Mouse (Mus musculus): ENCODE results near the gene Zfyve28.

The Zfyve28 gene

DNA sequence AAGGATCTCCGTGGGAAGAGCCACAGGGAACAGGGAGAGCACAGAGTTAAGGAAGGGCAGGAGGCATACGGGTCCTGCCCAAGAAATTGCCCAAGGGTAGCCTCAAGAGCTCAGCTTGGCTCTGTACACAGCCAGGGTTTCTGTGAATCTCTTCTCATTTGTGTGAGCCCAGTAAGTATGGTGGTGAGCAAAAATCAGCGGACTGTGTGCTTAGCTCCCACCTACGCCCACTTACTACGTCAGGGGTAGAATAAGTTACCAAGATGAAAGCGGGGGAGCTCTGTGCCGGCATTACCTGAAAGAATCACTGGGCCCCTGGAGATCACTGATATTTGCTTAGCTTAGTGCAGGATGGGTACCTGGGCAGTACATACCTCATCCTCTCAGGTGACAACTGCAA is 72.2 kb downstream of the Zfyve28 start:
- in situ Hi-C loops (cut with MboI, MseI) = no loop called here

DNA sequence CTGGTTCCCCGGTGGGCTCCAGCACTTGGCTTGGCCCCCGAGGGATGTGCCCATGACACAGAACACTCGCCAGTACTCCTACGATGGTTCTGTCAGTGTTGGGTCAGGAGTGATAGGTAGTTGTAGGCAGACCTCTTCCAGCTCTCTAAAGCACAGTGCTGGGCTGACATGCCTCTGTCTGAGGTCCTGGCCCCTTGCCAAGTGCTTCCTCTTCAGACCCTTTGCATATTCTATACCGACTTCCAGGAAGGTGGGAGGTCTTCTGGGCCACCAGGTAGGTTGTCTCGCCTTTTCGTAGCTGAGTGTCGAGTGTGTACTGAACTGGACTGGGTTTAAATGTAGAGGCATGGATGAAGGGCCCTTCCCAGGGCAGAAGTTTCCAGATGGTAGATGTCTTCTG is 74.6 kb downstream of the Zfyve28 start:
- in situ Hi-C loops (cut with MboI, MseI) = no loop called here

DNA sequence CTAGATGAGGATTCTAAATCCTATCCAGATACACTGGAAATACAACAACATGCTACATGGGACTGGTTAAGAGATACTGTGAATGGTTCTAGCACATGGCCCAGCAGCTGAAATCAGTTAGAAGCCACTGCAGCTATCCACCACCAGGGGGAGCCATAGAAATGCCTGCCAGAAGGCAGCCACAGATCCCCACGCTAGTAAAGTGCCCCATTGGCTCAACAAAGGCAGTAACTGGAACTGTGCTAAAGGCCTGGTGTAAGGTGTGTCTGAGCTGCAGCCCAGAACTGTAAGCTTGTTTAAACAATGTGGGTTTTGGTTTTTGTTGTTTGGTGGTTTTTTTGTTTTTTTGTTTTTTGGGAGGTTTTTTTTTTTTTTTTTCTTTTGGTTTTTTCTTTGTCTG is 78.0 kb downstream of the Zfyve28 start:
- in situ Hi-C loops (cut with MboI, MseI) = no loop called here

DNA sequence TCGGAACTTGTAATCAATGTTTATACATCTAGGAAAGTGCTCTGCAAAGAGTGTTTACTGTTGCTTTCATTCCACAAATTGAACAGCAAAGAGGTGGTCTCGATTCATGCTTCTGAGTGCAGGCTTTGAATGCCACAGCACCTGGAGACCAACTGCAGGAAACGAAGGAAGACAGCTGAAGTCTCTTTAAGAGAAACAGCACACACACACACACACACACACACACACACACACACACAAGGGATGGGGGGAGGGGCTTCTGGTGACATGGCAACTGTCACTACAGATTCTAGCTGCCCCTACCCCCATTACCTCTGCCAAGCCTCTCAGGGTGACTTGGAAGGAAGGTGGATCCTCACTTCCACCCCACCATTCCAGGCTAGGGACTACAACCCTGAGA is 80.7 kb downstream of the Zfyve28 start:
- in situ Hi-C loops (cut with MboI, MseI) = no loop called here

DNA sequence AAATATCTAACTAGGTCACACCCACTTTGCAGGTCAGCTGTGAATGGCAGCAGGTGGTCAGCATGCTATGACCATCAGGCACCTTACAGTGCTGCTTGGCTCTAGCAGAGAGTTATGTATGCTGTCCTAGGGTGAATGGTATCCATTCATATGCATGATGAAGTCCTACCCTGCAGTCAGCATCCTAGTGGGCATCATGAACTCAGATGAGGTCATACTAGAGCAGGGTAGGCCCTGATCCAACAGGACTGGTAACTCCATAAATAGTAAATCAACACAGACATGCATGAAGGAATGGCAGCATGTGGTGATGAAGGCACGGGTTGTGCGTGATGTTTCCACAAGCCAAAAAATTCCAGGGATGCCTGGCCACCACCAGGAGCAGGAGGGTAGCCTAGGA is 82.5 kb downstream of the Zfyve28 start:
- in situ Hi-C loops (cut with MboI, MseI) = no loop called here

DNA sequence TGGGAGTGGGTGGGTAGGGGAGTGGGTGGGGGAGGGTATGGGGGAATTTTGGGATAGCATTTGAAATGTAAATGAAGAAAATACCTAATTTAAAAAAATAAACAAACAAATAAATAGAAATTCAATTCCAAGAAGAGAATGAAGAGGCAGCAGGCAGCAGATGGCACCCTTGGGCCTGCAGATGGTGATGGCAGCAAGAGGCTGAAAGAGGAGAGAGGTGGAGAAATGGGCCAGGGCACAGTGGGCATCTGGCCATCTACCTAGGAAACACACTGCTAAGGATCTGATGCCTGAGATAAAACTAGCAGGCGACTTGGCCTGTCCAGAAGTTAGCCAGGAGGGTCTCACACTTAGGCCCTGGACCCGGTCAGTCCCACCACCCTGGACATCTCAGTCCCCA is 83.3 kb downstream of the Zfyve28 start:
- in situ Hi-C loops (cut with MboI, MseI) = no loop called here

DNA sequence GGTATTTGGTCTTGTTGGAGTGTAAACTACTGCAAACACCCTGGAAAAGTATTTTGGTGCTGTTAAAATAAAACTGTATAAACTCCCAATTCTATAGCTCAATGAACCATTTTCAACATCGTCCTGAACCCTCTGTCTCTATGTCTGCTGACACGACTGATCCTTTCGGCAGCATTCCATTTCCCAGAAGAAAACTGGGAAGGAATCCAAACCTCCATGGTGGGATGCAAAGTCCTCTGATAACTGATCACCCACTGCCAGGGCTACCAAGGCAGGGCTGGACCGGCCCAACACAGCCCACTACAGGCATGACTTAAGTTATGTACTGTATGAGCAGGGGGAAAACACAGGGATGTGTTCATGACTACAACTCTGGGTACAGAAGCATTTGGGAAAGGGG is 86.2 kb downstream of the Zfyve28 start:
- in situ Hi-C loops (cut with MboI, MseI) = no loop called here

DNA sequence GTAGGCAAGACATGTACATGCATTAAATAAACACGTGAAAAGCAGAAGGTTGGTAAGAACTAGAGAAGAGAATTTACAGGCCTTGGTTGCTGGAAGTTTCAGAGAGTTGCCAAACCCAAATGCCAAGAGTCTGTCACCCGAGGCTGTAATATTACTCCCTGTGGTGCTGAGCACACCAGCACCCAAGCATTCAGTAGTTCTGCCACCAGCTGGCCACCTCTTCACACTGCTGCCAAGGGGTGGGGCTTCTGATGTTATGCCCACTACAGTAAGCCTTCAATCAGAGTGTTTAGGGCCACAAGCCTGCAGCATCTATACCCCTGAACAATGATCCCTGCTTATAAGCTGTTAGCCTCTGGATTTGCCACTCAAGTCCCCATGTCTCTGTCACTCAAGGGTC is 86.9 kb downstream of the Zfyve28 start:
- in situ Hi-C loops (cut with MboI, MseI) = no loop called here

DNA sequence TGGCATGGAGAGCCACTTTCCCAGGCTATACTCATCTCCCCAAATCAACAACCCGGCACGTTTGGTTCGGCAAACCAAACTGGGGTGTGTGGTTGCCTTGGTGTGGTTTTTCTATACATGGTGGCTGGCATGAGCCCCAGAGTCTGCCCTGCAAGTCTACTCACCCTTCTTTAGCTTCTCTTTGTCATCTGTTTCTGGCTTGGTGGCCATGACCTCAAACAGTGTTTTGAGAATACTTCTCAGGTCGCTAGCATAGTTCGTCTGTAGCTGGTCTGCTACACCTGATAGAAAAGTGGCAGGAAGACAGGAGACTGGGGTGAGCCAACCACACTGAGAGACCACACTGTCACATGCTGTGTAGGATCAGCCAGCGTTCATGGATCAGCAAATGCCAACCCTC is 89.6 kb downstream of the Zfyve28 start:
- in situ Hi-C loops (cut with MboI, MseI) = no loop called here

DNA sequence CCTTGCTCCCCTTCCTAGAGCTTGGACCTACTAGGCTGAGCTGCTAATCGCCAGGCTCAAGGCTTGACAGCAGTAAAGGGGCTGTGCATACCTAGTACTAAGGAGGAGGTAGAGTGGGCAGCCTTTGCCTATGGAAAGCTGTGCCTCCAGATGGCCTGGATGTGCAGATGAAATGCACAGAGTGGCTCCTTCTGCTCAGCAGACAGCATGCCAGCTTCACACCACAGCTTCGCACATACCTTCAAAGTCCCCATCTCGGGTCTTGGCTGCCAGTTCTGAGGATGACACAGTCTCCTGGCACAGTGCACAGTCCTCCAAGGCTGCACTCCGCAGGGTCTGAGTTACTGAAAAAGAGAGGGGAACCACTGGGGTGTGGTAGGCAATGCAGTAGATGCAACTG is 91.0 kb downstream of the Zfyve28 start:
- in situ Hi-C loops (cut with MboI, MseI) = no loop called here

DNA sequence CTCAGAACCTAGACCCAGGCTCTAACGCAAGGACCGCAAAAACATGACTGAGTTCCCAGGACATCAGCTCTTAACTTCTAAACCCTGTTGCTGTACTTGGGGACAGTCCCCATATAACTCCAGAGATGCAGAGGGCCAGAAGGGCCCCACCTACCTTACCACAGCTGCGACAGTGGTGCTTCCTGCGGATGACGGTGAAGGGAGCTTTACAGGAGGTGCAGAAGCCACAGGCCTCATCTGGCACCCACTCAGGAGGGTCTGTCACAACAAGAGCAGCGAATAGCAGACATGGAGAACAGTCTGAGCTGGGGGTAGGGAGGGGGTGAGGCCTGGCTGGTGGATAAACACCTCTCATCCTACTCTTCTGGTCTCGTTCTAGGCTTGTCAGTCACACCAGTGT is 91.8 kb downstream of the Zfyve28 start:
- in situ Hi-C loops (cut with MboI, MseI) = no loop called here

DNA sequence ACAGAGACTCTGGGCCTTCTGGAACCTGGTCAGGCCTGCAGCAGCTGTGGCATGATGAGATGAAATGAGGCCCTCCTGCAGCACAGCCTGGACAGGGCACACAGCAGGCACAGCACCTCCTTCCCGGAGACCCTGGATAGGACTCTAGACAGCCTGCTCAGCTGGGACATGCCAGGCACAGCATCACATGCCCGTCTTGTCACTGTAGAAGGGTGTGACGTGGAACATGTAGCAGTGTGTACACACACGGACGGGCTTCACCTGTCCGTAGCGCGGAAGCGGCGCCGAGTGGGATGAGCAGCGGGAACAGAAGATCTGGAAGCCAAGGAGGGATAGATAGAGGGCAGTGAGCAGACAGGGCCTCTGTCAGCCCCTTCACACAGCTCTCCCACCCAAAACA is 92.5 kb downstream of the Zfyve28 start:
- in situ Hi-C loops (cut with MboI, MseI) = no loop called here

DNA sequence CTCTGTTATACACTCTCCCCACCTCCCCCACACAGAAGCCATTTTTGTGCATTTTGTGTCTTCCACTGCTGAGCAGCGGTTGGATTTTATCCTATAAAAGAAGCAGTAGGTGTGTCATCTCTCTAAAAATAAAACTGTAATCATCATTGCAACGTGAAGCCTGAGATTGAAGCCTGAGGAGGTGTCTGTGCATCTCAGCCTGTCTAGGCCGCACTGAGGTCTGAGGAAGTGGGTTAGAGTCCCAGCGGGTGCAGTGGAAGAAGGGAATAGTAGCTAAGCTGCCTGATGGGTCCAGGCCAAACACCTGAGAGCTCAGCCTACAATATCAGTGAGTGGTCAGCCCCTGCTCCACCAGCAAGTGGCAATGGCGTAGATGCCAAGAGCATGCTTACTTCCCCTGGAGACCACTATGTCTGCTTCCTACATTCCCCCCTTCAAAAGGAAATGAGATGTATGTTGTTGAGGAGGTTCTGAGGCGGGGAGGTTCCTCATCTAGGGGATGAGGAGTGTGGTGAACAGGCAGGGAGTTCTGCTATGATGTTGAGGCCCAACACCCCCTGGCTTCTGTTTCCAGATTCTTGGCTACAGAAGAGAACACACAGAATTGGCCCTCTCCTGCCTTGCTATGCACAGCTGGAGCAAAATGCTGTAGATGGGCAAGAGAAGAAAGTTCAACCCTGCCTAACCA is 93.1 kb downstream of the Zfyve28 start:
- in situ Hi-C loops (cut with MboI, MseI) = no loop called here

DNA sequence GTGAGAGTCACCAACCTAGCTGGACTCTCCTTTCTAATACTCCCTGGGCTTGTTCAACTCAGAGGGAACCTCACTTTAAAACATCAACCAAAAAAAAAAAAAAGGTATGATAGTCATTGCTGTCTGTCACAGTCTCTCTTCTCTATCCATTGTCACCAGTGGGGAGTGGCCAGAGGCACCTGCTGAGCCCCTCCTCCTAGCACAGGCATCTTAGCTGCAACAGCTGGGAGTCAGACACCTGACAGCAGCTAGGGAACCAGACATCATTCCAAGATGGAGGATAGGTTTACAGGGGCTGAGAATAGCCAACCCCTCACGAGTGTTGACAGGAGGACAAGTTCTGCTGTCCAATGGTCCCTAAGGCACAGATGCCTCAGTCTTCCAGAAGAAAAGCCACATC is 93.8 kb downstream of the Zfyve28 start:
- in situ Hi-C loops (cut with MboI, MseI) = no loop called here

DNA sequence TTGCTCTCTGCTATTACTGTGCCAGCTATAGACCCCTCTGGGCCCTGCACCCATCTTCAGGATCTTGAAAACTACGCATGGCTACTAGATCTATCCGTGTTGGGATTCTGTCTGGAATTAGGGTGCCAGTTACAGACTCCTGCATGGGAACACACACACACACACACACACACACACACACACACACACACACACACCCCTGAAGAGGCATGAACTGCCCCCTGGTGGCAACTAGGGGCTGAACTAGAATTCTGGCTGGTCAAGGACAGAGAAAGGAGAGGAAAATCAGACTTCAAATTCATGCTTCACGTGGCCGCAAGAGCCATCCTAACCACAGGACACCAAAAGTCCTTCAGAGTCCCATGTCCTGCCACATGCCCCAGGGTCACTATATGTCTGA is 96.4 kb downstream of the Zfyve28 start:
- in situ Hi-C loops (cut with MboI, MseI) = no loop called here

DNA sequence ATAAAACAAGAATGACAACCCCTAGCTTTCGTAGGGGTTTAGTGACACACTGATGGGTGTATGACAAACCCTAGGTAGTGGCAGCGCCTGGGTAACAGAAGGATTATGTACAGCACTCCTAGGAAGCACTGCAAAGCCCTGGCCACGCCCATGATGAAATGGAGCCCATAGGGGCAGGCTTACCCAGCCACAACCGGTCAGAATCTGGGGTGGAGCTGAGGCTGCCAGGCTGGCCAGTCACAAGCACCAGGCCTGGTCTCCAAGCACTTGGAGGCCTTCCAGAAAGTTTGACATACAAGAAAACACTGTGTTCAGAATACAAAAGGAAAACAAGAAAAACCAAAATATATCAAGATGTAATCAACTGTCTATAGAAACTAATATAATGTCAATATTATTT is 97.2 kb downstream of the Zfyve28 start:
- in situ Hi-C loops (cut with MboI, MseI) = no loop called here

DNA sequence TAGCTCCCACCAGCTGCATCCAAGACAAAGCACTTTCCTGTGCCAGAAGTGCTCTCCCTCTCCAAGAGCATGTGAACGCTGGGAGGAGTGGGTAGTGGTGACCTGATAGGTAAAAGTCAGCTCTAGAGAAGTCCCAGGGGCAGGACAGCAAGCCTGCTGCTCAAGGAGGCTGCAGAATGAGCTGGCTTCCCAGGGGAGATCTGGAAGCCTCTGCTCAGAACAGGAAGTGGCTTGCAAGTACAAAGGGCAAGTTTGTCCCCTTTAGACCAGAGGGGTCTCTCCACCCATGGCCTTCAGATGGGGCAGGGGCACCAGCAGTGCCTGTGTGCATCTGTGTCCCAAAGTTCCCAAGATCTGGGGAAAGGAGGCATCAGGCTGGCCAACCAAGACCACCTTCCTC is 98.7 kb downstream of the Zfyve28 start:
- in situ Hi-C loops (cut with MboI, MseI) = no loop called here

DNA sequence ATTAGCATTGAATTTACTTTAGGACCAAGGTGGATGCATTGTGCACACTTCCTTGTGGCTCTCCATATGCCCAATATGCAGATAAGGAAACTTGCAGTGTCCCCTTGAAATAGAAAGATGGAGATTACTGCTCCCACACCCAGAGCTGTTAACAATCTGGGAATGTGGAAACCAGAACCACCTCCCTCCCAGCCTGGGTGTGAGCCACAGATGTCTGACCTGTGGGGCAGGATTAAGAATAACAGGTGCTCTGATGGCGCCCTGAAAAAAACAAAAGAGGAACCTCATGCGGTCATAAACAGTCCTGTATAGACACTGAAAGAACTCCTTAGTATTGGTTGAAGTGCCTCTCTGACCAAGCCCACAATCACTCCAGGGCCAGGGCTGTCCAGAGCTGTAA is 99.4 kb downstream of the Zfyve28 start:
- in situ Hi-C loops (cut with MboI, MseI) = no loop called here

DNA sequence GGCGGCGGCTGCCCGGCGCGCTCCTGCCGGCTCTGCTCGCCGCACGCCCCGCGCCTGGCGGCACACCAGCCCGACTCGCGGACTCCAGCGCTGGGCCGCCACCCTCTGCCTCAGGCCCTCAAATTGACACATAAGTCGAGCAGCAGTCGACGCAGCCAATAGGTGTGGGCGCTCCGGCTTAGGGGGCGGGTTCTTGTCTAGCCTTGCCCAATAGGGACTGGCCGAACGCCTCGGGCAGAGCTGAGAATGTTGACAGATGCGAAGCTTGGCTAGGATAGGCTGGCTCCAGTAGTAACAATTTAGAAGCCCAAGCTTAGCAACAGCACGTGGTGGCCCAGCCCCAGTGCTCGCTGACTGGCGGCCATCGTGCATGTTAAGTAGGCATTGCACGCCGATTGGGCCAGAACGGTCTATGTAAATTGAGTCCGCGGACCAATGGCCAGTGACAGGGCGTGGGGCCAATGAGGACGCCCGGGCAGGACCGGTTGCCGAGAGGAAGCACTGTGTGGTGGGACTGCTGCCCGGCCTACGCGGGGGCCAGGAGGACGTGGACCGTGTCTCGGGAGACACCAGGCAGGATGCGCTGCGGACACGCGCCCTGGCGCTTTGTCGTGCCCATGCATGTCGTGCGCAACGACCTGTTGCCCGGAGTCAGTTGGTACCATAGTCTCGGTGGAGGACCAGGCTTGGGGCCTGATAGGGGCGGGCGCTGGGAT is 100.5 kb downstream of the Zfyve28 start, which contains the start of gene Mxd4:
Gene Mxd4, minus strand, starts transcription at position 120 of the 716 bp plus-strand sequence.
- in situ Hi-C loops (cut with MboI, MseI) = no loop called here

DNA sequence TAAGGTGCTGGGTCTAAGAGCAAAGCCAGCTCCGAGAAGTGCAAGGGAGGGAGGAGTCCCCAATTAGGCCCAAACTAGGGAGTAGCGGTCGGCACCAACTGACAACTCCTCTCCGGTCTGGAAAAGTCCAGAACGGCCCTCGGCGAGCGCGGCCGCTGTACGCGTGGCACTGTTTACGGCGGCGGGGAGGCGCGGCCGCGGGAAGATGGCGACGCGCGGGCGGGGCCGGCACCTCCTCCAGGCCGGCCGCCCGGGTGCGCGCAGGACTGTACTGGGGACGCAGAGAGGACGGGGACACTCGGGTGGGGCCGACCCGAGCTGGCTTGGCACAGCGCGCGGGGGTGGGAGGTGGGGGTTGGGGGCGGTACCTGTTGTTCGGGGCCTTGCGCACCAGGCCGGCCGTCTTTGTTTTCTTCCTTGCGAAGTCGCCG is 101.3 kb downstream of the Zfyve28 start:
- in situ Hi-C loops (cut with MboI, MseI) = no loop called here

DNA sequence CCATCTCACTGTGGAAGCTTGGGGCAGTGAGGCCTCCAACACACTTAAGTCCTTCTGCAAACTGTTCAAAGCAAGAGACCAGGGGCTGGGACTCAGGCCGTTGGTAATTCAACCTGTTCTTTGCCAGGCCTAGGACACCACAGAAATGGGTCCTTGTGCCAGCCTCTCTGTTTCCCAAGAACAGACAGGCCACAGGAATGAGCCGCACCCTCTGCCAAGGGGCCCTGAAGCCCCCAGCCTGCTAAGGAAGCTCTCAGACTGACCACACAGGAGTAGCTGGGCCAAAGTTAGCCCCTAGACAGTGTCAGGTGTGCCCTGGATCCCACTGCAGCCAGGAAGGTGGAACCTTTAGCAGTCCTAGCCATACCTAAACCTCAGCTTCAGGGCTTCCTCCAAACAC is 101.9 kb downstream of the Zfyve28 start:
- in situ Hi-C loops (cut with MboI, MseI) = no loop called here

DNA sequence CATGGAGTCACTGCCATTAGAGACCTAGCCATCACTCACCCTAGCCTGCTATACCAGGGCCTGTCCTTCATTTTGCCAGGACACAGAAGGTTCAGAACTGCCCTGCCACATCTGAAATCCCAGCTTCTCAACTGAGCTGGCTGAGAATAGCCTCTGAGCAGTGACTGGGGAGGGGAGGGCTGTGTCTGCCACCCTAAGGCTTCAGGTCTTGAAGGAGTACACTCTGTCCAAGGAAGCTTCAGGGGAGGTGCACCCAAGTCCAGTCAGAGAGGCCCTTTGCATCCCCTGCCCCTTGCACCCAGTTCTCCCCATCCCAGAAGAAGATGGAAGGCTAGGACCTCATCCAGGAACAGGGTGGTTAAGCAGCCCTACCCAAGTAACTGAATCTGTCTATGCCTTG is 102.5 kb downstream of the Zfyve28 start:
- in situ Hi-C loops (cut with MboI, MseI) = no loop called here

DNA sequence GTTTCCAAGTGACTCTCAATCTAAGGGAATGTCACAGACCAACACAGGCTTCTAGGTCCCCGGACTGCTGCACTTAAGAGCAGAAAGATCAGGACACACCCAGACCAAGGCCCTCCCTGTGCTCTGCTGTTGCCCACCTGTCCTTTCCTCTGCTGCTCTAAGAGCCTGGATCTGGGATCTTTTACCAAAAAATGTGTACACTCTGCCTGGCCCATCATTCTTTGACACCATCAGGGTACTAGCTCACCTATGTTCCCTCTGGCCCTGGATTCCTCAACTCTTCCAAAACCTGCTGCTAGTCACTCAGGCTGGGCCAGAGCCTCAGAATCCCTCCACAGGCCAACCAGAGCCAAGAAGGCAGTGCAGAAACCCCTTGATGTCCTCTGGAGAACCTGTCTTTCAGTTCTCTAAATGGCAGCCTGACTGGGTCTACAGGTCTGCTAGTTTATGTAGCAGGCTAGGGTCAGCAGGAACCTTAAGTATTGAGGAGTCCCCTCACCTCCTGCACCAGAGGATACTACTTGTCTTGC is 103.1 kb downstream of the Zfyve28 start:
- in situ Hi-C loops (cut with MboI, MseI) = no loop called here
